Mouse (Mus musculus): ENCODE measurements around the gene Gns.

Gns gene

DNA sequence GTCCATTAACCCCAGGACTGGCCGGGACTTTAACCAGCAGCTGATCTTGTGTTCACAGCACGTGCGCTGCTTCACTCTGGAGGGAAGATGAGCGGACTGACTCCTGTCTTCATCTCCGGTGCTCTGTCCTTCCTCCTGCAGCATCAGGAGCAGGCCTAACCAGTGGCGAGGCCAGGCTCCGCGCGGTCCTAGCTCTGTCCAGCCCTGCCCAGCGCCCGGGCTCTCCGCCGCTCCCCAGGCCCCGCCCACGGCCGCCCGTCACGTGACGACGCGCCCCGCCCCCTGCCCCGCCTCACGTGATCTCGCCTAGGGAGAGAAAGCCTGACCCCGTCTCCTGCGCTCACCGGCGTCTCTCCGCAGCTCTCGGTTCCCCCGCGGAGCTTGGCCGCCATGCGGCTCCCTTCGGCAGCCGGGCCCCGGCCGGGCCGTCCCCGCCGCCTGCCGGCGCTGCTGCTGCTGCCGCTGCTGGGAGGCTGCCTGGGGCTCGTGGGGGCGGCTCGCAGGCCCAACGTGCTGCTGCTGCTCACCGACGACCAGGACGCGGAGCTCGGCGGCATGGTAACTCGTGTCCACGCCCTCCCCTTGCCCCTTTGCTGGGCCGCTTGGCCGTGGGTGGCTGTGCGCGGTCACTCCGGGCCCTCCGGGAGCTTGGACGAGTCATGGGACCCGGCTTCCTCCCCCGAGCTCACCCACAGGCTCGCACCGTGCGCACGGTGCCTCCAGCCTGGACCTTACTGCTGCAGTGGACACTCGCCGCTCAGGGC lies at the start of gene Gns:
Gene Gns (plus strand): TSS at position 290 of the 764 bp plus-strand sequence.
- WGBS = under 1% methylated on average over 72 of the region's 72 CpGs

DNA sequence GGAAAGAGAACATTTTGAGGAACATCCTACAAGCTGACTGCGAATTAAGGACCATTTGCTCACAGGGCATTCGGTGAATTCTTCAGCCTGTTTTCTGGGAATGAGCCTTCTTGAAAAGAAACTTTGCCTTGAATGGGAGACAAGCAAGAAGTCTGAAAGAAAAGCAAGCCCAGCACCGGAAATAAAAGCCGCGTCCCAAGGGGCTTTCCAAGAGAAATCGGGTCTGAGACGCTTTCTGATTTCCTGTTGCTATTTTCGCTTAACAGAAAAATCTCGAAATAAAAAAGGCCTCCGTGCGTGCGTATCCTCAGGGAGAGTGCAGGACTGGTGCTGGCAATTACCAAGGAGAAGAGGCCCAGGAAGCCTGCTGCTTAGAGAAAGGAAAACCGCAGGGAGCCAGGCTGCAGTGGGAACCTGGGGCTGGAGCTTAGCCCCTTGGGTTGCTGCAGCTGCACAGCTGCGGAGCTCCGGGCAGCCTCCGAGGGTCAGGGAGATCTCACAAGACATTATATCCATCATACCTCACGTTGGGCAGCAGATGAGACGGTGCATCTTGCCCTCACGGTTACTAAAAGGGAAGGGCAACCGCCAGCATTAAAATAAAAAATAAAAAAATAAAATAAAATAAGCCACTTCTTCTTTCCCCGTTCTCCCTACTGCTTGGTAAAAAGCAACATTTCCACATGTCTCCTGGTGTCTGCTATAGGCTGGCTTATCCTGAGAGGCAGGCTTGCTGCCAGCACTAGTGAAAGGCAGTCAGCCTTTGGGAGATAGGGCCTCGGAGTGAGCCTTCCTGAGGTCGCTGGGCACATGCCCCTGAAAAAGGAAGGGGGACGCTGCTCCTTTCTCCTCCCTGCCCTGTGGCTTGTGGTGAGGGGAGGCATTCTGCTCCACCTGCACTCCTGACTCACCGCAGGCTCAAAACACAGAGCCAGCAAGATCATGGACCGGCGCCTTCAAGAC lies 49.3 kb upstream of the Gns start:
- WGBS = 54% methylated on average over 27 of the region's 27 CpGs

DNA sequence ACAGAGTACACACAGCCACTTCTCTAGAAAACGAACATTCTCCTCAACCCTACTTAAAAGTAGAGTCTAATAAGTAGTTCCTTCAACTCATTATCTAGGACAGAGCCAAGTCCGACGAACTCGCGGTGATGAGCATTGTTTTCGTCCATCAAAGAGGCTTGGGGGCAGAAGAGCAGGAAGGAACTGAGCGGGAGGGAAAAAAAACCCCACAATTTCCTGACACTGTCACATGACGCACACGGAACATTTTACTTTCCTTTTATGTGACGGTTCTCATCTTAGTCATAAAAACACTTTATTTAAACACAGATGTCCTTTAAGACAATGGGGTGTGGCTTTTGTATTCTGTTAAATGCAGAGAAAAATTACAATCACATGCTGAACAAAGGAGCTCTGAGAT lies 48.5 kb upstream of the Gns start:
- 61% methylated on average over 10 of the region's 10 CpGs for WGBS

DNA sequence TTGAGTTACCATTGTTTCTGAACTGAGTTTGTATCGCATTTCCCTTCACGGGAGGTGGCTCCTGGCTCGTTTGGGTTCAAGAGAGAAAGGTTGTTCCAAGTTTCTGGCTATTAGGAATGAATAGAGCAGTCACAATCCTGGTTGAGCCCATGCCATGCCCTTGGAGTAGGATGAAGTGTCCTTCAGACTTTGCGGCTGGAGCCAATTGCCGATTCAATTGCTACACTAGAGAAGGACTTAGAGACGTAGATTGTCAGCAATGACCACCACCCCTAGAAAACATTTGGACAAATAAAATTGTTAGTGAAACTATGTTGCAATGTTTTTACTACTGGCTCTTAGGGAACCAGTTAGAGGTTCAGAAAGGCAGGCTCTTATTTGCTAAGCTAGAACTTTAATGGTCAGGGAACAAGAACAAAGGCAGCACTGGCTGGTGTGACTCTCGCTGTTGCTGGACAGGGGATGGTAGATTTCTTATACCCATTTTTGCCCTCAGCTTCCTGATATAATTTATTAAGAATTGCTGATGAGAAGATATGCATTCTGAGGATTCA lies 46.4 kb upstream of the Gns start:
- 79% methylated on average over 7 of the region's 7 CpGs for WGBS

DNA sequence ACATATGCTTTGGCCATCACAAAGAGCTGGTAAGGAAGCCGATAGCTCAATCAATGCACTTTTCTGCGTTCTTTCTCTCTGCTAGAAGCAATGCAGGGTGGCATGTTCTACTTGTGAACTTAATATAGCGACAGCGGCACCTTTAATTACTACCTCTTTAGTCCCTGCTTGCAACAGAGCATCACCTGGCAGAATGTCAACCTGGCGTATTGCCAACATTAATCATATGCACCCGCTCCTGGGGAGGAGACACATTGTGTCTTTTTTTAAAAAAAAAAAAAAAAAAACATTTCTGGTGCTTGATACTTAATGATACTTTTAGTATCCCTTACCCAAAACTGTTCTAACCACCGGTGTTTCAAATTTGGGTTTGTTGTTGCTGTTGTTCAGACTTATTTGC lies 41.4 kb upstream of the Gns start:
- 67% methylated on average over 7 of the region's 7 CpGs for WGBS

DNA sequence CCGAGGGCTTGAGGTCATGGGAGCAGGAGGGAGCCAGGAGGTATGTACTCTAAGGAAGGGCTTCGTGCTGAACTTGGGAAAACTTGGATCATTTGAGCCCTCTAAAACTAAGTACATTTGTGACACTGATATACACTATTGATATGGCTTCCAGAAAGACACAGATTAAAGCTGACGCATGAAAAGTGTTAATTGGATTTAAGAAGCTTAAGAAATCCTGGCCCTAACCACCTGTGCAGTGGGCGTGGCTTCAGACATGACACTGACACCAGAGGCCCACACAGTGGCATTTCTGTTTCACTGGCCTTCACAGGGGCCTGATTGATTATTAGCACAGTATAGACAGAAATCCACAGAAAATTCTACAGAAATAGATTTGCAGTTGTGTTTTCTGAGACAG lies 35.3 kb upstream of the Gns start:
- WGBS = 86% methylated on average over 4 of the region's 4 CpGs

DNA sequence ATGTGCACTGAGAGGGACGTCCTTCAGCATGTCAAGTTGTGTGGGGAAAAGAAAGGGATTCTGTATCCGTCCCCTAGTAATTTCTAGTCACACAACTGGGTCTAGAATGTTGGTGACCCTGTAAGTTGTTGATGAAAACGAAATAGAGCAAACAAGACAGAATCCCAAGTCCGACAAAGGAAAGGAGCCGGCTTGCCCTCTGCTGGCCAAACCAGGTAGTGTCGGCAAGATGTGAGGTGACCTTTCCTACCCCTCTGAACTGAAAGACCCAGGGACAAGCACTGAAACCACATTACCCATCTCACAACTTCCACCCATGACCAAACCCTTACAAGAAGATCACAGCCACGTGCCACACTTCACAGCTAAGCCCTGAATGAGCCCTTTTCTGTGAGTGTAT lies 34.0 kb upstream of the Gns start:
- 22% methylated on average over 7 of the region's 7 CpGs for WGBS

DNA sequence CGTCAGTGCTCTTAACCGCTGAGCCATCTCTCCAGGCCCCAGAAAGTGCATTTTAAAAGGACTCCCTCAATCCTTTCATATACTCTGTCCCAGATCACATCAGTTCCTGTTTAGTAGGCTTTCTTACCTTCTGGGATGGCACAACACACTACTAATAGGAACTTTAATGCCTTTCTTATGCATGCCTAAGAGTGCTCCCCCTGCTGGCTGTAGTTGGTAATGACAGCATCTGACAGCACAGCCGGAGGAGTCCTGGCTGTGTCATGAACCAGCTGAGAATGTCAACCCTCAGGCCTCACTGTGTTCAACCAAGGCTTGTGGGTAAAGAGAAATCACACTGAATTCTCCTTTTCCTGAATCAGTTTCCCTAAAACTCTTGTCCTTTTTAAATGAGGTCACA lies 30.3 kb upstream of the Gns start:
- WGBS = 72% methylated on average over 3 of the region's 3 CpGs

DNA sequence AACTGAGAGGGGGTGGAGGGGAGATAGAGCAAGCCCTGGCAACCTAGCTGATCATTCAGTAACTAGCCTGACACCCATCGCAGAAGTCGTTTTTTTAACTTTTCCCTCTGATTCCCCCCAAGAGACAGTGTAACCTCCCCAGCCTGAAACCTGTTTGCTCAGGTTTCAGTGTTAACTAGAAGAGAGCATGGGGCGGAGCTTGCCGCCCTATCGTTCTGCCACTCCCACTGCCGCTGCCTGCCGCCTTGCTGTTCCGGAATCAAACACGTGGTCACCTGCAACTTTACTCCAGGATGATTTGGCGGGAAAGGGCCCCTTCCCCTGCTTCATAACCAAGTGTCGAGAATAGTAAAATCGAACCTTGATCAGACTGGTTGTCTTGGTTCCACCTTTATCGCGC lies 28.4 kb upstream of the Gns start:
- 85% methylated on average over 14 of the region's 14 CpGs for WGBS

DNA sequence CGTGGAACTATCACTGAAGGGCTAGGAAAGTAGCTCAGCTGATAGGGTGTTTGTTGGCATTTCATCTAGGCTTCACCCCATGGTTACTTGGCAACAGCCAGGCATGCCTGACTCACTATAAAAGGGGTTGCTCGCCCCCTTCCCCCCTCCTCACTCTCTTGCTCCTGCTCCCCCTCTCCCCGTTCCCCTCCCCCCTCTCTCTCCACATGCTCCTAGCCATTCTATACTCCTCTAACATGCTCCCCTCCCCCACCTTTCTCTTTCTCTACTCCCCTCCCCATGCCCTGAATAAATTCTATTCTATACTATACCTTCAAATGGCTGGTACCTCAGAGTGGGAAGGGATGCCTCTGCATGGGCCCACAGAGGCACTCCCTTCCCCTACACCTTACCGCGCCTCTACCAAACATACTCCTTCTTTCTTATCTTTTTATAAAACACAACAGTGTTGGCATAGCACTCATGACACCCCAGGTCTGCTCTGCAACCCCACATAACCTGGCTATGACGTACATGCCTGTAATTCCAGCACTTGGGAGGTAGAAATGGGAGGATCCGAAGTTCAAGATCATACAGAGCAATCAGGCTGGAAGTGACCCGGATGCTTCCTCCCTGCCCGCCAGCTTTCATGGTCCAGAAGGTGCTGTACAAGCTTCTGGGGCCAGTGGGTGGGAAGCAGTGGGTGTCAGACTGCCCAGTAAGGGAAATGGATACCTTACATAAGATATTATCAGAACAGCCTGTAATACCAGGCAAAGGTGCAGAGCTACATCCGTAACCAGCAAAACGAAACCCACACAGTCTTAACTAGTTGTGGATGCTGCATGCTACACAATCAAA lies 23.9 kb upstream of the Gns start:
- WGBS = 58% methylated on average over 11 of the region's 11 CpGs

DNA sequence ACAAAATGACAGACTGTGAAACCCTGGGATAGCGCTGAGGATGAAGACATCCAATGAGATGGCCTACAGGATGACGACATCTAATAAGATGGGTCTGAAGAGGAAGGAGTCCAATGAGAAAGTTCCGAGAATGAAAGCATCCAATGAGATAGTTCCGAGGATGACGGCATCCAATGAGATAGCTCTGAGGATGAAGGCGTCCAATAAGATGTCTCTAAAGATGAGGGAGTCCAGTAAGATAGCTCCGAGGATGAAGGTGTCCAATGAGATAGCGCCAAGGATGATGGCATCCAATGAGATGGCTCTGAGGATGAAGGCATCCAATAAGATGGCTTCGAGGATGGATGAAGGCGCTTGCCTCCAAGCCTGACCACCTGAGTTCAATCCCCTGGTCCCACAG lies 22.6 kb upstream of the Gns start:
- 96% methylated on average over 10 of the region's 10 CpGs for WGBS

DNA sequence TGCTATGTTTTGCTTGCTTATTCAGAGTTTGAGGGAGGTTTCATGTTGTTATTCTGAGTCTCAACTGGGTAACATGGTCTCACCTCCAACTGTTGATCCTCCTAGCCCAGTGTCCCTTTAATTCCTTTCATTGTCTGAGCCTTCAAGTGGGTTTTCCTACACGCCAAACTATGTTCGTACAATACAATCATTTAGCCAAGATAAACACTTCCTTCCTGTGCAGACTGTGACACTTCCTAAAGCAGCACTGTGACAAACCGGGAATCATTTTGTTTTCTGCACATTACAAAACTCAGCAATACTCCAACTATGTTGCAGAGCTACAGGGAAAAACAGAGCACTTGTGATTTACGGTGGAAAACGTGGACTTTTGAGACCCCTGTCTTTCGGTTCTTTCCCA lies 21.0 kb upstream of the Gns start:
- WGBS = 54% methylated on average over 6 of the region's 6 CpGs

DNA sequence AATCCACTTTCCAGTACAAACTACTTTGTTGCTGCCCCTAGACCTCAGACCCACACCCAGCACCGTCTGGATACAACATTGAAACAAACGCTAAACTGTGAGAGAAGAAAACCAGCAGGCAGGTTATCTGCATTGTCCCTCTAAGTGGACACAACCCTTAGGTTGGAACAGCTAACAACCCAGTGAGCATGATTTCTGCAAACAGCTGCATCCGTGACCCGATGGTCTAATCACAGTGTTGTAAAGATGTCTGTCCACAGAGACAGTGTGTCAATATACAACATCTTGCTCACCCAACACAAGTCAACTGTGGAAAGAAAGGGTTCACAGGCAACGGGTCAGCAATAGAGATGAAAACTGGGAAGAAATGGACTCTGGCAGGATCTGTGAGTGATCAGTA lies 15.6 kb upstream of the Gns start:
- 73% methylated on average over 5 of the region's 5 CpGs for WGBS

DNA sequence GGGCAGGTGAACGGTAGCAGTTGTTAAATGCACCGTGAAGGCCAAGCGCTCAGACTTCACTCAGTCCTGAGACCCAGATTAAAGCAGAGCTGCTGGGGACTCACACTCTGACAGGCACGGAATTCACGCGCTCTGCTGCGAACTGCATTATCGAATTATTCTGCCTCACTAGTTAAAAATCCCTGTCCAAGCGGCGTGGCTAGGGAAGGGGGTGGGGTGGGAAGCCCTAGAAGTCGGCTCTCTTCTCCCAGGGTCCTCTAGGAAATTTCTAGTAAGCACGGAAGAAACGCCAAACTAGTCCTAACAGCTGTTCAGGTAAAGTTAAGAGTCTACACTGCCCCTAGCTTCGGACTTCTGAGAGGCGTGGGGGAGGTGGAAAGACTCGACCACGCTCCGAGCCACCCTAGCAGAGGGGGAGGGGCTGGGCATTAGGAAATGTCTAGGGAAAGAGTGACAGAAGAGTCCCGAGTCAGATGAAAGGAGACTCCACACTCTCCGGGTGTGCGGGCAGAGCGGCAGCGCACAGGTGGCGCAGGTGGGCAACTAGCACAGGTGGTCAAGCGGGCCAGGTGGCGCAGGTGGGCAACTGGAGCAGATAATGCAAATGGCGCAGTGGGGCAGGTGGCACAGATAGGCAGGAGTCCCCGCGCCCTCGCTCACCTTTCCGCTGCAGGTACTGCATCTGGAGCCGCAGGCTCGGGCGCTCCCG lies 14.4 kb upstream of the Gns start:
- WGBS = 14% methylated on average over 34 of the region's 35 CpGs

DNA sequence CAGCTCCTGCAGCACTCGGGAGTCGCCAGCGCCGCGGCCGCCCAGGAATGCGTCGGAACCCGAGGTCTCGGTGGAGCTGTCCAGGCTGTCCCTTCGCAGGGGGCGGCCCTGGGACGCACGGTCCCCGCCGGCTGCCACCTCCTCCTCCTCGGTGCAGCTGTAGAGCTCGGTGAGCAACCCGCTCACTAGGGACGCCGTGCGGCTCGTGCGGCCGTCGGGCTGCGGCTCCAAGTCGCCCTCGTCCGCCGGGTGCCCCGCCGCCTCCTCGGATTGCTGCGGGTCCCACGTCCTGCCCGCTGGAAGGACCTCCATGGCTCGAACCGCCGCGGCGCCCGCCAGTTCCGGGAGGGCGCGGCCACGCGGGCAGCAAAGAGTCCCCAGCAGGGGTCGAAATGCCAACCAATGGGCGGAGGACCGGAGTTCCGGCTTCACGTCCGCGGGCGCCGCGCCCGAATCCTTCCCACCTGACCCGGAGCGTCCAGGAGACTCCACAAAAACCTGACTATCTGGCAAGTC lies 13.8 kb upstream of the Gns start, which contains the start of gene Tbc1d30:
Gene Tbc1d30 (minus strand): TSS at position 213 of the 516 bp plus-strand sequence.
- WGBS = under 1% methylated on average over 61 of the region's 61 CpGs

DNA sequence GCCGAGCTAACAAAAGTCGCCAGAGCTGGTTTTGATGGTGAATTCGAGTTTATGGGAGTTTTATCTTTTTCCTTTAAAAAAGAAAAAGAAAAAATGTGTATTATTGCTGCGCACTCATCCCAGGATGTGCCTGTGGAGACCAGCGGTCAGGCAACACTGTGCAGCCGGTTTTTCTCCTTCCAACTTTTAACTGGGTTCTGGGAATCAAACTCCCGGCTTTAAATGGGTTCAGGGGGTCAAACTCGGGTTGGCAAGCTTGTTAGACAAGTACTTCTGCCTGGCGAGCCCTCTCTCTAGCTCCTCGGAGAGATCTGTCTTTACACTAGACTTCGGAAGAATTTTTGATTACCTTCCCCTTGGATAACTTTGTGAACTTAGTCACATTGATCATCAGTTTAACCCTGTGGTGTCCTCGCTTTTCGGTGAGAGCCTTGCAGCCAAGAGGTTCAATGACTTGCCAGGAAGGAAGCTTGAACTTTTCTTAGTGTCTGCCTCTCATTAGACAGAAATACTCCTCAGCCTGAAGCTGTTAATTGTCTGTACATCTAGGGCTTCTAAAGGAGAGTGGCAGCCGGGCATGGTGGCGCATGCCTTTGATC lies 13.1 kb upstream of the Gns start:
- 39% methylated on average over 15 of the region's 15 CpGs for WGBS

DNA sequence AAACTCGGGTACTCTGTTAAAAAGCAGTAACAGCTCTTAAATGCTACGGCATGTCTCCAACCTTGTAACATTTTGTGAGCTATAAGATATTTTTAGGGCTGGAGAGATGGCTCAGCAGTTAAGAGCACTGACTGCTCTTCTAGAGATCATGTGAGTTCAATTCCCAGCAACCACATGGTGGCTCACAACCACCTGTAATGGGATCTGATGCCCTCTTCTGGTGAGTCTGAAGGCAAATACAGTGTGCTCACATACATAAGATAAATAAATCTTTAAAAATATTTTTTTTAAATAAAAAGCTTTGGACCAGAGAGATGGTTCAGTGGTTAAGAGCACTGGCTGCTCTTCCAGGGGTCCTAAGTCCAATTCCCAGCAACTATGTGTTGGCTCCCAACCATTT lies 4.5 kb upstream of the Gns start:
- 88% methylated on average over 2 of the region's 2 CpGs for WGBS

DNA sequence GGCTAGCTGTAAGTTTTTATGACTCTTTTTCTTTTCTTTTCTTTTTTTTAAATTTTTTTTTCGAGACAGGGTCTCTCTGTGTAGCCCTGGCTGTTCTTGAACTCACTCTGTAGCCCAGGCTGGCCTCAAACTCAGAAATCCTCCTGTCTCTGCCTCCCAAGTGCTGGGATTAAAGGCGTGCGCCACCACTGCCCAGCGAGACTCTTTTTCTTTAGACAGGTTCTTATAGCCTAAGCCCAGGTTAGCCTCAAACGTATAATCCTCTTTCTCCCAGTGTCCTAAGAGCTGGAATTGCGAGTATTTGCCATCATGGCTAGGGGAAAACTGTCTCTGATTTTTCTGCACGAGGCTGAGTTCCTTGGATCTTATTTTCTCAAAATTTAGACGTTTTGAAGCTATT lies 1.7 kb upstream of the Gns start:
- 90% methylated on average over 8 of the region's 8 CpGs for WGBS

DNA sequence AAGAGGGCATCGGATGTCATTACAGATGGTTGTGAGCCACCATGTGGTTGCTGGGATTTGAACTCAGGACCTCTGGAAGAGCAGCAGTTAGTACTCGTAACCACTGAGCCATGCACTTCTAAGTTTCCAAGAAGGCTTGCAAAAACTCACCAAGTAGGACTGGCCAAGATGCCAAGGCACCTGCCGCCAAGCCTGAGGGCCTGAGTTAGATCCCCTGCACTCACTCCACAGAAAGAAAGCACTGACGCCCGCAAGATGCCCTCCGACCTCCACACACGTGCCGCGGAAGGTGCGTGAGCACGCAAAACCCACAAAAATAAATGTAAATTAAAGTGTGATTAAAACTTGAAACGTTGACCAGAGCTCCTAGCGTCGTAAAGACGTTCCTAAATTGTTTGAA lies 584 bp upstream of the Gns start:
- 27% methylated on average over 15 of the region's 15 CpGs for WGBS

DNA sequence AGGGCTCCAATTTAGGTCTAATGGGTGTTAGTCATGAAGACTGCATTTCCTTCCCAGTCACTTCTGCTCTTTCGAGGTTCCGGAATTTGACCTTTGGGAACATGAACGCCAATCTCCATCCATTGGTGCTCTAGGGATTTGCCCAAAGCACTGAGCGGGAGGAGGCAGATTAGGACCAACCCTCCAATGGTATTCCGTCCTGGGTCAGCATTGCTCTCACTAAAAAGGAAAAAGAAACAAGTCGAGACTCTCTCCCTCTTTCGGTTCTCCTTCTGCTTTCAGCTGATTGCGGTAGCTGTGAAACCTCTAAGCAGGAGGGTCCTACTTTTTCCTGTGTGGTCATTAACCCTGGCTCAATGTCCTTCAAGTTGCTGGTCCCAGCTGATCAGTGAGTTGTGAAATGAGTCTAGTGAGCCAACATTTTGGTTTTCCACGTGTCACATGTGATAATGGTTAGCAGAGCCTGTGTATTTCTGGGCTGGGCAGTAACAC lies 937 bp downstream of the Gns start:
- WGBS = 8% methylated on average over 9 of the region's 9 CpGs

Data from cerebral cortex, adult 2 months (tissue).